Comparison of ENCODE assay signal across 29 mouse cellular contexts in the genomic region with DNA sequence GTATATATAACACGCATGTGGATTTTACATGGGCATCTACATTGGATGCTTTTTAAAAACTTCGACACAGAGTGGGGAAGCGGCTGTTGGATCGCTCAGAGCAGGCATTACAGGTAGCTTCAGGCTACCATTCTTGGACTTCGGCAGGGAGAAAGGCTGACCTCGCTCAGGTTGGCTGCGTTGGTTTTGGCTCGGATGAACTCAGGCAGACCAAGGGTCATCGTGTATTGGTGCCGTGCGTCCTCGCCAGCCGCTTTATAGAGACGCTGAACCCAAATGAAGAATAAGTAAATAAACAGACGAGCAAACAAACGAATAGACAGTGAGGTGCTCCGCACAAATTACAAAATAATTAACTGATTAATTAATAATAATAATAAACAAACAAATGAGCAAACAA. TPM values are rescaled to one million over a fixed set of nuclear protein-coding genes. Genes with fewer than 3 reads are reported as not detected.
DNase-seq lines count a peak whose midpoint lies in the region; ATAC-seq and TF ChIP-seq lines count a peak whose summit lies in the region.
"Had no signal": no experiment of that assay in that cellular context is flagged by ENCODE, and none has a peak within 500 bp of the region (broad histone marks: within the 10 kb centered on the region; RNA-seq: fewer than 3 reads in every experiment).

No protein-coding gene starts in this region.

- no peak overlapping the region for H3K4me3 ChIP-seq in heart, adult 2 months
- no peak overlapping the region for H3K4me3 ChIP-seq in kidney, adult 2 months (ENCODE audit: insufficient read depth, low read depth, low read length)
- no peak overlapping the region for H3K4me3 ChIP-seq in kidney, embryonic 14.5 days (ENCODE audit: low read length)
- H3K4me3 ChIP-seq in liver, adult 2 months (ENCODE audit: insufficient read depth, low read depth, low read length): no peak overlapping the region
- no peak overlapping the region for H3K4me3 ChIP-seq in liver, embryonic 11.5 days (ENCODE audit: low read depth, low read length)
- H3K4me3 ChIP-seq: forebrain, embryonic 10.5 days; forebrain, embryonic 13.5 days; heart, embryonic 12.5 days; heart, embryonic 15.5 days; hindbrain, embryonic 10.5 days; hindbrain, embryonic 13.5 days had no signal

- H3K27ac ChIP-seq in heart, adult 2 months: peak overlapping the region; percentile 28; the same call in 1 of the 2 replicates
- H3K27ac ChIP-seq in kidney, adult 2 months (ENCODE audit: insufficient read depth, low read depth, low read length): peak overlapping the region; percentile 51; the same call in 1 of the 2 replicates
- no peak overlapping the region for H3K27ac ChIP-seq in kidney, embryonic 14.5 days (ENCODE audit: low read depth, low read length)
- H3K27ac ChIP-seq in liver, adult 2 months (replicated peaks; ENCODE audit: insufficient read depth, low read depth, low read length): no peak overlapping the region
- no peak overlapping the region for H3K27ac ChIP-seq in liver, embryonic 11.5 days (ENCODE audit: low read depth, low read length)
- H3K27ac ChIP-seq: forebrain, embryonic 10.5 days; forebrain, embryonic 13.5 days; heart, embryonic 15.5 days; hindbrain, embryonic 10.5 days; hindbrain, embryonic 13.5 days had no signal

- H3K79me2 ChIP-seq in heart, adult 2 months (replicated peaks; ENCODE audit: control insufficient read depth, insufficient read depth, low read length): peaks cover 2% of the 10 kb centered on the region; the same call in 1 of the 2 replicates
- H3K79me2 ChIP-seq in liver, adult 2 months (ENCODE audit: control insufficient read depth, insufficient read depth, low read length): no peaks in the 10 kb centered on the region

- no peaks in the 10 kb centered on the region for H3K9me3 ChIP-seq in kidney, embryonic 14.5 days (ENCODE audit: control insufficient read depth, low read length)
- H3K9me3 ChIP-seq in liver, embryonic 11.5 days (ENCODE audit: control insufficient read depth, low read length): no peaks in the 10 kb centered on the region
- H3K9me3 ChIP-seq: forebrain, embryonic 10.5 days; forebrain, embryonic 13.5 days; G1E; heart, embryonic 12.5 days; heart, embryonic 15.5 days; hindbrain, embryonic 10.5 days; hindbrain, embryonic 13.5 days had no signal

- no peaks in the 10 kb centered on the region for H3K27me3 ChIP-seq in heart, adult 2 months (ENCODE audit: control insufficient read depth, insufficient read depth, low read length)
- no peaks in the 10 kb centered on the region for H3K27me3 ChIP-seq in kidney, adult 2 months (replicated peaks; ENCODE audit: control insufficient read depth, insufficient read depth, low read length)
- no peaks in the 10 kb centered on the region for H3K27me3 ChIP-seq in kidney, embryonic 14.5 days (ENCODE audit: control insufficient read depth, insufficient read depth, low read length)
- H3K27me3 ChIP-seq in liver, adult 2 months (ENCODE audit: control insufficient read depth, insufficient read depth, low read length): no peaks in the 10 kb centered on the region; the same call in 1 of the 2 replicates
- H3K27me3 ChIP-seq in liver, embryonic 11.5 days (replicated peaks; ENCODE audit: control insufficient read depth, insufficient read depth, low read length): no peaks in the 10 kb centered on the region
- H3K27me3 ChIP-seq: forebrain, embryonic 13.5 days; heart, embryonic 15.5 days; Patski had no signal

- no peak for TF ChIP-seq EP300 in heart, adult 2 months (IDR thresholded peaks at IDR 0.05; ENCODE audit: insufficient read depth, low read depth, low read length)

- no peak for ATAC-seq in kidney, embryonic 14.5 days (ENCODE audit: low FRiP score, low TSS enrichment)
- ATAC-seq in liver, embryonic 11.5 days (replicated peaks; ENCODE audit: low FRiP score): no peak
- ATAC-seq: forebrain, embryonic 13.5 days; forebrain, embryonic 16.5 days; hindbrain, embryonic 16.5 days; Patski had no signal

- no peak for TF ChIP-seq CTCF in heart, adult 2 months (IDR thresholded peaks at IDR 0.05)
- TF ChIP-seq CTCF in kidney, adult 2 months (conservative IDR thresholded peaks at IDR 0.05; ENCODE audit: insufficient read depth, insufficient read length, low read depth, low read length): no peak
- TF ChIP-seq CTCF in liver, adult 2 months (IDR thresholded peaks at IDR 0.05; ENCODE audit: low read depth, low read length): no peak

- WGBS in heart, adult 2 months: 94% methylated on average over 17 of the region's 17 CpGs
- 71% methylated on average over 17 of the region's 17 CpGs for WGBS in kidney, adult 2 months
- WGBS in kidney, embryonic 14.5 days: 91% methylated on average over 17 of the region's 17 CpGs
- WGBS in liver, adult 2 months: 26% methylated on average over 17 of the region's 17 CpGs
- 86% methylated on average over 17 of the region's 17 CpGs for WGBS in liver, embryonic 11.5 days

- H3K4me1 ChIP-seq in heart, adult 2 months (ENCODE audit: control insufficient read depth, insufficient read depth, low read length): no peaks in the 10 kb centered on the region
- H3K4me1 ChIP-seq in kidney, adult 2 months (ENCODE audit: control insufficient read depth, insufficient read depth, low read length): no peaks in the 10 kb centered on the region
- H3K4me1 ChIP-seq in kidney, embryonic 14.5 days (ENCODE audit: control insufficient read depth, insufficient read depth, low read length): no peaks in the 10 kb centered on the region
- H3K4me1 ChIP-seq in liver, adult 2 months (ENCODE audit: control insufficient read depth, insufficient read depth, low read length): peaks cover 3% of the 10 kb centered on the region
- no peaks in the 10 kb centered on the region for H3K4me1 ChIP-seq in liver, embryonic 11.5 days (replicated peaks; ENCODE audit: control insufficient read depth, insufficient read depth, low read length)
- H3K4me1 ChIP-seq: forebrain, embryonic 10.5 days; forebrain, embryonic 13.5 days; heart, embryonic 12.5 days; hindbrain, embryonic 10.5 days; hindbrain, embryonic 13.5 days had no signal

- no peak overlapping the region for H3K9ac ChIP-seq in heart, adult 2 months (ENCODE audit: low read depth, low read length)
- no peak overlapping the region for H3K9ac ChIP-seq in kidney, embryonic 14.5 days (ENCODE audit: low read depth, low read length)
- no peak overlapping the region for H3K9ac ChIP-seq in liver, adult 2 months (ENCODE audit: low read depth, low read length)
- no peak overlapping the region for H3K9ac ChIP-seq in liver, embryonic 11.5 days (ENCODE audit: low read depth, low read length)
- H3K9ac ChIP-seq: forebrain, embryonic 13.5 days; heart, embryonic 12.5 days; heart, embryonic 15.5 days; hindbrain, embryonic 13.5 days had no signal

- TF ChIP-seq POLR2A in heart, adult 2 months (IDR thresholded peaks at IDR 0.05; ENCODE audit: insufficient read depth, low read depth, low read length): no peak
- TF ChIP-seq POLR2A in kidney, adult 2 months (IDR thresholded peaks at IDR 0.05; ENCODE audit: low read depth, low read length): no peak
- TF ChIP-seq POLR2A in liver, adult 2 months (IDR thresholded peaks at IDR 0.05; ENCODE audit: extremely low read depth, insufficient read depth, low read length): no peak

- no peak overlapping the region for H3K4me2 ChIP-seq in kidney, embryonic 14.5 days (replicated peaks; ENCODE audit: low read depth, low read length)
- H3K4me2 ChIP-seq in liver, embryonic 11.5 days: no peak overlapping the region
- H3K4me2 ChIP-seq: forebrain, embryonic 13.5 days; heart, embryonic 12.5 days; heart, embryonic 15.5 days; hindbrain, embryonic 13.5 days had no signal

- no peak for DNase-seq in heart, adult 2 months
- DNase-seq in heart, adult 18-20 months: no peak
- DNase-seq in kidney, adult 2 months: peak; percentile 80
- DNase-seq in liver, adult 2 months (ENCODE audit: extremely low read depth, low read depth, low spot score): peak; percentile 91
- no peak for DNase-seq in liver, embryonic 11.5 days (ENCODE audit: low spot score)
- peak; percentile 52 to 67 for DNase-seq in kidney, postnatal 25 days
- no peak for DNase-seq in frontal cortex, adult 2 months (ENCODE audit: extremely low spot score in 1 of 2, low spot score in 1 of 2)
- DNase-seq: B cell, adult 2 months; cerebellum, adult 18-20 months; cerebellum, adult 9-10 months; cerebellum, postnatal 14 days; gastrocnemius, postnatal 10 days; gastrocnemius, postnatal 36 days; heart, postnatal 36 days had no signal

- intact Hi-C loops in heart, adult 2 months (cut with DNase I): no loop called here

- no peaks in the 10 kb centered on the region for H3K36me3 ChIP-seq in heart, adult 2 months (ENCODE audit: control insufficient read depth, insufficient read depth, low read length)
- H3K36me3 ChIP-seq in kidney, adult 2 months (ENCODE audit: control insufficient read depth, insufficient read depth, low read length): no peaks in the 10 kb centered on the region
- no peaks in the 10 kb centered on the region for H3K36me3 ChIP-seq in kidney, embryonic 14.5 days (ENCODE audit: control insufficient read depth, insufficient read depth, low read length)
- H3K36me3 ChIP-seq in liver, adult 2 months (ENCODE audit: control insufficient read depth, insufficient read depth, low read length): no peaks in the 10 kb centered on the region
- no peaks in the 10 kb centered on the region for H3K36me3 ChIP-seq in liver, embryonic 11.5 days (ENCODE audit: control insufficient read depth, insufficient read depth, low read length)
- H3K36me3 ChIP-seq: forebrain, embryonic 10.5 days; G1E; hindbrain, embryonic 10.5 days; hindbrain, embryonic 13.5 days had no signal

RNA-seq across cellular contexts. Expression of a gene that starts 49.4 kb away (rescaled TPM):
- total RNA-seq in heart, adult 2 months (2021): not detected
- polyA plus RNA-seq in heart, adult 2 months (2012; rRNA removed): 0.23 TPM in 1 of 2 replicates, not detected in the other
- total RNA-seq in heart, adult 18-20 months (2021): not detected
- polyA plus RNA-seq in kidney, adult 2 months (2012; rRNA removed): 303 and 362 TPM in 2 replicates
- polyA plus RNA-seq in kidney, embryonic 14.5 days (2014; fragmentation: Nextera tagmentation; extraction: Ambion mirVana): 12.7 and 20.4 TPM in 2 replicates
- total RNA-seq in liver, adult 2 months (2014; rRNA removed): 172 and 213 TPM in 2 replicates
- polyA plus RNA-seq in liver, adult 2 months (2012; rRNA removed): 354 and 371 TPM in 2 replicates
- 56.3 and 65.6 TPM in 2 replicates for polyA plus RNA-seq in liver, embryonic 11.5 days (2014; fragmentation: Nextera tagmentation; extraction: Ambion mirVana)
- polyA plus RNA-seq in frontal cortex, adult 2 months (2012; rRNA removed): not detected in 2 replicates
- total RNA-seq: CH12.LX; gastrocnemius, postnatal 36 days; granulocyte monocyte progenitor cell, adult 5-6 weeks; heart, postnatal 10 days; heart, postnatal 36 days had no signal
- polyA plus RNA-seq: embryonic facial prominence, embryonic 11.5 days; forebrain, embryonic 10.5 days; G1E; hindbrain, embryonic 10.5 days; hindbrain, embryonic 13.5 days; hindbrain, embryonic 16.5 days had no signal

RNA-seq across cellular contexts. Expression of a gene that starts 53.5 kb away (rescaled TPM):
- total RNA-seq in heart, adult 2 months (2021): 100 to 1,000 TPM; 307 to 420 TPM
- 135 and 161 TPM in 2 replicates for polyA plus RNA-seq in heart, adult 2 months (2012; rRNA removed)
- 100 to 1,000 TPM; 379 to 400 TPM for total RNA-seq in heart, adult 18-20 months (2021)
- polyA plus RNA-seq in kidney, adult 2 months (2012; rRNA removed): 1.1 and 5.0 TPM in 2 replicates
- 0.19 TPM in 1 of 2 replicates, not detected in the other for polyA plus RNA-seq in kidney, embryonic 14.5 days (2014; fragmentation: Nextera tagmentation; extraction: Ambion mirVana)
- total RNA-seq in liver, adult 2 months (2014; rRNA removed): 0.07 and 0.55 TPM in 2 replicates
- 0.04 and 0.11 TPM in 2 replicates for polyA plus RNA-seq in liver, adult 2 months (2012; rRNA removed)
- 0.09 and 0.14 TPM in 2 replicates for polyA plus RNA-seq in liver, embryonic 11.5 days (2014; fragmentation: Nextera tagmentation; extraction: Ambion mirVana)
- 0.46 and 0.58 TPM in 2 replicates for polyA plus RNA-seq in frontal cortex, adult 2 months (2012; rRNA removed)
- polyA plus RNA-seq: embryonic facial prominence, embryonic 11.5 days had no signal

Comparison
In these comparisons a context has a peak if more than half of its experiments do, and no peak if none do; other contexts are left out.
1. DNase-seq: peak in kidney, adult 2 months (single experiment), liver, adult 2 months (single experiment) and kidney, postnatal 25 days (2 of 2); none in heart, adult 2 months (0 of 2), heart, adult 18-20 months (0 of 2), liver, embryonic 11.5 days (single experiment) and frontal cortex, adult 2 months (0 of 2).
2. H3K27ac ChIP-seq: peak in heart, adult 2 months (single experiment) and kidney, adult 2 months (single experiment); none in kidney, embryonic 14.5 days (single experiment), liver, adult 2 months (single experiment) and liver, embryonic 11.5 days (single experiment).
3. RNA of a gene that starts 49.4 kb away (polyA plus RNA-seq): 354 to 371 TPM in liver, adult 2 months, 303 to 362 TPM in kidney, adult 2 months, 56.3 to 65.6 TPM in liver, embryonic 11.5 days and 12.7 to 20.4 TPM in kidney, embryonic 14.5 days; 0.23 TPM in heart, adult 2 months and not detected in frontal cortex, adult 2 months; every median in the first group is over 10 times any median in the second.
4. RNA of a gene that starts 53.5 kb away (polyA plus RNA-seq): 135 to 161 TPM in heart, adult 2 months; 1.1 to 5.0 TPM in kidney, adult 2 months, 0.46 to 0.58 TPM in frontal cortex, adult 2 months, 0.19 TPM in kidney, embryonic 14.5 days, 0.09 to 0.14 TPM in liver, embryonic 11.5 days and 0.04 to 0.11 TPM in liver, adult 2 months; every median in the first group is over 10 times any median in the second.